Mouse (Mus musculus) stomach, postnatal 0 days (tissue): Measurements from ENCODE around the gene Ccdc9b. TPM values are rescaled to one million over a fixed set of nuclear protein-coding genes. Genes with fewer than 3 reads are reported as not detected.

Experiments used
- ATAC-seq: fragments of 200-750 bp; cut with Nextera tagmentation; 2 replicates; pipeline ENCODE4 v1.8.0; 2017; ENCODE audit not compliant: low FRiP score, low TSS enrichment
- DNase-seq: peaks from one replicate; pipeline ENCODE4 v3.0.0-alpha.2; 2016; ENCODE audit warnings: low spot score
- H3K27ac ChIP-seq: fragments of 300-500 bp; sonication (generic); replicated peaks from 2 replicates; pipeline ENCODE4 v1.5.1; 2014; ENCODE audit warnings: mild to moderate bottlenecking, control low read depth
- H3K27me3 ChIP-seq: fragments of 300-500 bp; sonication (generic); 2 replicates; pipeline ENCODE4 v1.6.1; 2014; ENCODE audit warnings: low read length; ENCODE audit not compliant: control insufficient read depth, insufficient read depth
- H3K36me3 ChIP-seq: fragments of 300-500 bp; sonication (generic); 2 replicates; pipeline ENCODE4 v1.6.1; 2014; ENCODE audit warnings: low read length, mixed read lengths; ENCODE audit not compliant: control insufficient read depth, insufficient read depth
- H3K4me1 ChIP-seq: fragments of 300-500 bp; sonication (generic); replicated peaks from 2 replicates; pipeline ENCODE4 v1.6.1; 2014; ENCODE audit warnings: antibody characterized with exemption; ENCODE audit not compliant: control insufficient read depth, insufficient read depth
- H3K4me2 ChIP-seq: fragments of 300-500 bp; sonication (generic); replicated peaks from 2 replicates; pipeline ENCODE4 v1.6.1; 2014; ENCODE audit warnings: low read depth, mild to moderate bottlenecking, control low read depth, moderate library complexity
- H3K4me3 ChIP-seq: fragments of 300-500 bp; sonication (generic); 2 replicates; pipeline ENCODE4 v1.5.1; 2014; ENCODE audit warnings: low read depth, low read length, control low read depth
- H3K9ac ChIP-seq: fragments of 300-500 bp; sonication (generic); 2 replicates; pipeline ENCODE4 v1.6.1; 2014; ENCODE audit warnings: mild to moderate bottlenecking, low read length, control low read depth, mixed read lengths
- H3K9me3 ChIP-seq: fragments of 300-500 bp; sonication (generic); 2 replicates; pipeline ENCODE4 v1.6.1; 2016; ENCODE audit warnings: low read length; ENCODE audit not compliant: control insufficient read depth
- CTCF ChIP-seq: IDR thresholded peaks from 2 replicates; pipeline ENCODE4 v1.5.1; 2016; ENCODE audit warnings: antibody characterized with exemption, low read depth, mild to moderate bottlenecking, moderate library complexity
- EP300 ChIP-seq: optimal IDR thresholded peaks from 2 replicates; pipeline ENCODE3; 2016; ENCODE audit warnings: antibody characterized with exemption
- WGBS: fragments of 180-500 bp; shearing (Covaris S2); extraction: QIAGEN DNeasy Blood & Tissue Kit; methylation state at CpG from one replicate; pipeline ENCODE4 v1.1.7; 2014; 5-methylcytosine and 5-hydroxymethylcytosine counted together
- polyA plus RNA-seq: library from polyadenylated mRNA; unstranded; fragments of >200 nt; fragmentation: Nextera tagmentation; extraction: Ambion mirVana; gene quantifications from 2 replicates; pipeline ENCODE4 v1.2.1, GENCODE M21; 2015

Gene Ccdc9b
- 2.9 TPM in 2 replicates for polyA plus RNA-seq

- no peaks in the 10 kb centered on the region for H3K9me3 ChIP-seq
- whole genome bisulfite sequencing, result 6% methylated on average over 29 of the region's 29 CpGs
- H3K36me3 ChIP-seq, result peaks cover 3% of the 10 kb centered on the region; the same call in 1 of the 2 replicates
- no peaks in the 10 kb centered on the region for H3K27me3 ChIP-seq
- peaks cover 16% of the 10 kb centered on the region for H3K4me1 ChIP-seq
- ATAC-seq (peak; percentile 83), DNase-seq (peak; percentile 92)
- TF ChIP-seq EP300 (peak; percentile 81), CTCF (no peak)
- peak within 1 kb of the TSS; percentile 68 for H3K9ac ChIP-seq
- peak within 1 kb of the TSS; percentile 96 for H3K27ac ChIP-seq
- H3K4me3 ChIP-seq, result peak within 1 kb of the TSS; percentile 28
- H3K4me2 ChIP-seq, result peak within 1 kb of the TSS; percentile 57
These were observed at the start of gene Ccdc9b for GRCm38 (mm10) chr2:118761906-118762783. Gene Ccdc9b (minus strand): TSS chr2:118762661.

- H3K36me3 ChIP-seq, result no peaks in the 10 kb centered on the region
- H3K4me2 ChIP-seq, result no peak overlapping the region
- no peaks in the 10 kb centered on the region for H3K9me3 ChIP-seq
- 26% methylated on average over 2 of the region's 2 CpGs for WGBS
- H3K27me3 ChIP-seq, result no peaks in the 10 kb centered on the region
- ATAC-seq (no peak), DNase-seq (no peak)
- no peak overlapping the region for H3K9ac ChIP-seq
- no peak overlapping the region for H3K4me3 ChIP-seq
- no peak overlapping the region for H3K27ac ChIP-seq
- TF ChIP-seq CTCF (no peak), EP300 (no peak)
- no peaks in the 10 kb centered on the region for H3K4me1 ChIP-seq
These were observed 48.4 kb upstream of the Ccdc9b start for GRCm38 (mm10) chr2:118810861-118811260.

DNA sequence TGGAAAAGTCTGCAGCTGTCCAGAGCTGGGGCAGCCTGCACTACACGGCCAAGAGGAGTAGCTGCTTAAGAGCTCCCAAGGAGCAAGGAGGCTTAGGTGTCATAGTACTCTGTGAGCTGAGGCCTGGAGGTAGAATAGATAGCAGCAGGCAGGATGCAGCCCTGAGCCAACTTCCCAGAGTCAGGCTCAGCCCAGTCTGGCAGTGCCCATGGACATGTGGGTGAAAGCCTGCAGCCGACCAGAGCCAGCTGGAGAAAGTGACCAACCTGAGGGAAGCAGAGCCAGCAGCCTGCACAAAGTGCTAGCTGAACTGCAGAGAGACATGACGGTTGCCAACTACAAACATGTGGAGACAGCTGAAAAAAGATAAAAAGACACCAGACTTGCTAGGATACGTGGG is 44.4 kb upstream of the Ccdc9b start:
- no peaks in the 10 kb centered on the region for H3K4me1 ChIP-seq
- H3K4me3 ChIP-seq, result no peak overlapping the region
- no peak overlapping the region for H3K4me2 ChIP-seq
- no peak overlapping the region for H3K9ac ChIP-seq
- 60% methylated on average over 4 of the region's 4 CpGs for WGBS
- H3K36me3 ChIP-seq, result no peaks in the 10 kb centered on the region
- no peaks in the 10 kb centered on the region for H3K27me3 ChIP-seq
- DNase-seq (no peak), ATAC-seq (no peak)
- no peak overlapping the region for H3K27ac ChIP-seq
- TF ChIP-seq CTCF (no peak), EP300 (no peak)
- H3K9me3 ChIP-seq, result no peaks in the 10 kb centered on the region

DNA sequence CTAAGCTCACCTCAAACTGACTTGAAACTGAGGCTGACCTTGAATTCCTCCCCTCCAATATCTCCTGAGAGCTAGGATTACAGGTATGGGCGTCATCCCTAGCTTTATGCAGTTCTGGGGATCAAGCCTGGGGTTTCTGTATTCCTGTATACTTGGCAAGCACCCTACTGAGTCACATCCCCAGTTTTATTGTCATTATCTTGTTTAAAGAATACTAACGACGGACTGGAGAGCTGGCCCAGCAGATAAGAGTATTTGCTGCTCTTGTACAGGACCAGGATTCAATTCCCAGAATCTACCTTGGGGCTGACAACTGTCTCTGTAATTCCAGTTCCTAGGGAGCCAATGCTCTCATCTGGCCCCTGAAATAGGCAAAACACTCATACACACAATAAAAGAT is 43.3 kb upstream of the Ccdc9b start:
- WGBS, result 30% methylated on average over 3 of the region's 3 CpGs
- TF ChIP-seq CTCF, result no peak
- no peak overlapping the region for H3K27ac ChIP-seq
- ATAC-seq (no peak), DNase-seq (no peak)
- H3K36me3 ChIP-seq, result no peaks in the 10 kb centered on the region
- no peaks in the 10 kb centered on the region for H3K9me3 ChIP-seq
- H3K4me2 ChIP-seq, result no peak overlapping the region
- no peaks in the 10 kb centered on the region for H3K27me3 ChIP-seq
- H3K4me3 ChIP-seq, result no peak overlapping the region
- H3K9ac ChIP-seq, result no peak overlapping the region
- no peaks in the 10 kb centered on the region for H3K4me1 ChIP-seq

GRCm38 (mm10) chr2:118805137-118805536 is 42.7 kb upstream of the Ccdc9b start:
- H3K4me2 ChIP-seq, result no peak overlapping the region
- no peaks in the 10 kb centered on the region for H3K9me3 ChIP-seq
- H3K9ac ChIP-seq, result no peak overlapping the region
- no peaks in the 10 kb centered on the region for H3K4me1 ChIP-seq
- ATAC-seq (no peak), DNase-seq (no peak)
- H3K4me3 ChIP-seq, result no peak overlapping the region
- WGBS, result 33% methylated on average over 3 of the region's 3 CpGs
- H3K27ac ChIP-seq, result no peak overlapping the region
- TF ChIP-seq CTCF (no peak), EP300 (no peak)
- H3K36me3 ChIP-seq, result no peaks in the 10 kb centered on the region
- no peaks in the 10 kb centered on the region for H3K27me3 ChIP-seq

- H3K9me3 ChIP-seq, result no peaks in the 10 kb centered on the region
- H3K4me2 ChIP-seq, result no peak overlapping the region
- TF ChIP-seq CTCF (no peak), EP300 (no peak)
- H3K27ac ChIP-seq, result no peak overlapping the region
- no peak overlapping the region for H3K9ac ChIP-seq
- 83% methylated on average over 2 of the region's 2 CpGs for WGBS
- DNase-seq, result no peak
- H3K4me1 ChIP-seq, result no peaks in the 10 kb centered on the region
- H3K4me3 ChIP-seq, result no peak overlapping the region
- no peaks in the 10 kb centered on the region for H3K27me3 ChIP-seq
- no peaks in the 10 kb centered on the region for H3K36me3 ChIP-seq
- ATAC-seq, result no peak
These were observed 42.0 kb upstream of the Ccdc9b start for GRCm38 (mm10) chr2:118804474-118804873.
